Mouse (Mus musculus): ENCODE data around the gene Zfp473.
"Not testable (repeated sequence)": the region's sequence is repeated elsewhere in the genome, so short reads cannot be mapped to it uniquely, and the experiment has no call there.

The Zfp473 gene

GRCm38 (mm10) chr7:44722058-44722457 is 28.8 kb downstream of the Zfp473 start:
- no peak for DNase-seq (ENCODE audit: low read depth, low spot score)

GRCm38 (mm10) chr7:44709881-44710280 is 41.0 kb downstream of the Zfp473 start:
- no peak for DNase-seq (ENCODE audit: low read depth, low spot score)

- DNase-seq (ENCODE audit: low read depth, low spot score): no peak
Observed at GRCm38 (mm10) chr7:44708574-44708973, 42.3 kb downstream of the Zfp473 start, which contains the start of gene Izumo2. Gene Izumo2, plus strand, starts transcription at chr7:44708742.

GRCm38 (mm10) chr7:44708093-44708492 is 42.8 kb downstream of the Zfp473 start:
- not testable (repeated sequence) for DNase-seq (ENCODE audit: low read depth, low spot score)

GRCm38 (mm10) chr7:44707169-44707675 is 43.6 kb downstream of the Zfp473 start:
- no peak for DNase-seq (ENCODE audit: low read depth, low spot score)

GRCm38 (mm10) chr7:44706322-44706721 is 44.5 kb downstream of the Zfp473 start:
- no peak for DNase-seq (ENCODE audit: low read depth, low spot score)

GRCm38 (mm10) chr7:44705086-44705485 is 45.8 kb downstream of the Zfp473 start:
- DNase-seq (ENCODE audit: low read depth, low spot score): no peak

GRCm38 (mm10) chr7:44704363-44704762 is 46.5 kb downstream of the Zfp473 start:
- DNase-seq (ENCODE audit: low read depth, low spot score): no peak

- no peak for DNase-seq (ENCODE audit: low read depth, low spot score)
Observed at GRCm38 (mm10) chr7:44702985-44703384, 47.9 kb downstream of the Zfp473 start.

- peak; percentile 22 for DNase-seq (ENCODE audit: low read depth, low spot score)
Observed at GRCm38 (mm10) chr7:44701921-44702320, 48.9 kb downstream of the Zfp473 start.

GRCm38 (mm10) chr7:44697980-44698379 is 52.9 kb downstream of the Zfp473 start:
- DNase-seq (ENCODE audit: low read depth, low spot score): no peak

GRCm38 (mm10) chr7:44697191-44697710 is 53.6 kb downstream of the Zfp473 start:
- DNase-seq (ENCODE audit: low read depth, low spot score): peak; percentile 13

- no peak for DNase-seq (ENCODE audit: low read depth, low spot score)
Observed at GRCm38 (mm10) chr7:44695223-44695622, 55.6 kb downstream of the Zfp473 start.

GRCm38 (mm10) chr7:44693427-44694175 is 57.2 kb downstream of the Zfp473 start:
- no peak for DNase-seq (ENCODE audit: low read depth, low spot score)

GRCm38 (mm10) chr7:44689331-44689730 is 61.5 kb downstream of the Zfp473 start:
- DNase-seq (ENCODE audit: low read depth, low spot score): no peak

GRCm38 (mm10) chr7:44688890-44689289 is 62.0 kb downstream of the Zfp473 start:
- no peak for DNase-seq (ENCODE audit: low read depth, low spot score)

- DNase-seq (ENCODE audit: low read depth, low spot score): no peak
Observed at GRCm38 (mm10) chr7:44685531-44686402, 65.1 kb downstream of the Zfp473 start.

- no peak for DNase-seq (ENCODE audit: low read depth, low spot score)
Observed at GRCm38 (mm10) chr7:44683656-44684055, 67.2 kb downstream of the Zfp473 start.

Data from embryo, embryonic 11.5 days (tissue).